Mouse (Mus musculus) macrophage (primary cell): ENCODE data around the gene Gm13695. TPM values are rescaled to one million over a fixed set of nuclear protein-coding genes. Genes with fewer than 3 reads are reported as not detected.
"Not testable (repeated sequence)": the region's sequence is repeated elsewhere in the genome, so short reads cannot be mapped to it uniquely, and the experiment has no call there.

Source experiments
- H3K27ac ChIP-seq: fragments of 350-480 bp; formaldehyde crosslinking; 2 replicates; pipeline ENCODE4 v1.9.0; 2021
- H3K36me3 ChIP-seq: fragments of 350-480 bp; formaldehyde crosslinking; 2 replicates; pipeline ENCODE4 v1.9.0; 2021; ENCODE audit errors: inconsistent target
- H3K4me3 ChIP-seq: fragments of 350-480 bp; formaldehyde crosslinking; 2 replicates; pipeline ENCODE4 v1.9.0; 2021; ENCODE audit errors: inconsistent target
- H3K79me2 ChIP-seq: fragments of 350-480 bp; formaldehyde crosslinking; 2 replicates; pipeline ENCODE4 v1.9.0; 2021; ENCODE audit errors: inconsistent target
- WGBS: methylation state at CpG from one replicate; pipeline ENCODE4 v1.1.7; 2026; ENCODE audit warnings: inconsistent platforms; ENCODE audit not compliant: missing documents; 5-methylcytosine and 5-hydroxymethylcytosine counted together
- polyA plus RNA-seq: library from polyadenylated mRNA; stranded (reverse); fragments of 250-400 nt; gene quantifications from 3 replicates; pipeline ENCODE4 v1.2.4, GENCODE M21; 2018; ENCODE audit warnings: inconsistent platforms
- total RNA-seq, 78 experiments: library from RNA; depleted of rRNA; stranded (reverse); fragments of 250-400 nt; gene quantifications; 1 replicate in 9 of 78; 2 replicates in 24 of 78; 3 replicates in 43 of 78; 4 replicates in 2 of 78; pipeline ENCODE4 v1.2.4; 2018; ENCODE audit warnings: inconsistent platforms in 56 of 78

The Gm13695 gene
- not detected for total RNA-seq (2018; cell fraction: chromatin; rRNA removed)
- total RNA-seq (2018; cell fraction: cytosol; rRNA removed), result not detected
- total RNA-seq (2018; cell fraction: nucleus; rRNA removed), result not detected
- not detected in 3 replicates for polyA plus RNA-seq

DNA sequence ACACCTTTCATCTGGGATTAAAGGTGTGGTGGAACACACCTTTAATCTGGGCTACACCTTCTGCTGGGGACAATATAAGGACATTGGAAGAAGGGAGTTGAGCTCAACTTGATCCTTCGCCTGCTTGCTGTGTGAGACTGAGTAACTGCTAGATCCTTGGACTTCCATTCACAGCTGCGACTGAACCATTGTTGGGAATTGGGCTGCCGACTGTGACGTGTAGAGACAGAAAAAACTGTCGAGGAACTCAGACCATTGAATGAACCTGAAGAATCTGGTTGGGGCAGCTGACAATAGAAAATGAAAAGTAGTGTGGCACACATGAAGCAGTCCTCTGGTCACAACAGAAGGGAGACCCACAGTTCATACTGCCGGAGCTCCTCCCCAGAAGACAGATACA is at the start of gene Gm13695:
Gene Gm13695, plus strand, starts transcription at position 301 of the 400 bp plus-strand sequence.
- H3K79me2 ChIP-seq, H3K4me3 ChIP-seq, H3K27ac ChIP-seq, H3K36me3 ChIP-seq: not testable (repeated sequence)
- no CpG with 5 or more reads among the region's 6 CpGs for WGBS

DNA sequence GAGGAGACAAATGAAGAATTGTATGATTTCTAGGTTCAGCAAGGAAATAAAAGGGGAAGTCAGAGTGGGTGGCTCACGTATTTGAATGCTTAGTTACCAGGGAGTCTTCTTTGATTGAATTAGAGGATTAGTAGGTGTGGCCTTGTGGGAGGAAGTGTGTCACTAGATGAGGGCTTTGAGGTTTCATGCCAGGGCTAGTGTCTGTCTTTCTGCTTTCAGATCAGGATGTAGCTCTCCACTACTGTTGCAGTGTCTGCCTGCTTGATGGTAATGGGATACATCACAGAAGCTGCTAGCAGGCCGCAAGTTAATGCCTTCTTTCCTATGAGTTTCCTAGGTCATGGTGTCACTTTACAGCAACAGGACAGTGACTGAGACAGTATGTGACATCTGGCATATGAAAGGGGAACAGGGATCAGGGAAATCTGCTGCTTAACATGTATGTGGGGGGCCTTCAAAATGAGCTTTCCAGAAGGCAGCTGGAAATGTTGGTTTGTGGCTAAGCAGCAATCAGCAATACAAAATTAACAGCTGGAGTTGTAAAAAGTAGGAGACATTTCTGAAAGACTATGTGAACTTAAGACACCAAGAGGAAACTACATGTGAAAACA is 37.5 kb upstream of the Gm13695 start:
- Histone ChIP-seq H3K36me3 (no peaks in the 10 kb centered on the region), H3K4me3 (no peak overlapping the region), H3K79me2 (no peaks in the 10 kb centered on the region), H3K27ac (no peak overlapping the region)
- 13% methylated on average over 2 of the region's 2 CpGs for WGBS

DNA sequence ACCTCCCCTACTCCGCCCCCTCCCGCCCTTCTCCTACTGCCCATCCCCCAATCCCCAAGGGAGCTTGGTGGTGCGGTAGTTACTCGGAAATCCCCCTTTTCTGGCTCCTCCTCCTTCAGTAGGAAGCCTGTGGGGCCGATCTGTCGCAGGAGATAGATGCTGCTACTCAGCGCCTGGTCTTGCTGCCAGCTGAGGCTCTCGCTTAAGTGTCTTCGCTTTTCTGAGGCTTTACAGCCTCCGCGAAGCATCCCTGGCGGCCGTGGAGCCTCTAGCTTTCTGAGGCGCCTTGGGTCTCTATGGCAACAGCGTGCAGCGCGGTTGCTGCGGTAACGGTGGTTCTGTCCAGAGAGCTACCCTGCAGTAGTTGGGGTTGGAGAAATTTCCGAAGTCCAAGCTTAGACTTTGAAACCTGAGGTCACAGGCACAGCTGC is 26.2 kb upstream of the Gm13695 start, which contains the start of gene Zswim2:
Gene Zswim2, minus strand, starts transcription at position 298 of the 431 bp plus-strand sequence.
- H3K36me3 ChIP-seq, result no peaks in the 10 kb centered on the region
- H3K79me2 ChIP-seq, result no peaks in the 10 kb centered on the region
- 3% methylated on average over 18 of the region's 20 CpGs for WGBS
- no peak within 1 kb of the TSS for H3K27ac ChIP-seq
- peak within 1 kb of the TSS; percentile 1; the same call in 1 of the 2 replicates for H3K4me3 ChIP-seq

DNA sequence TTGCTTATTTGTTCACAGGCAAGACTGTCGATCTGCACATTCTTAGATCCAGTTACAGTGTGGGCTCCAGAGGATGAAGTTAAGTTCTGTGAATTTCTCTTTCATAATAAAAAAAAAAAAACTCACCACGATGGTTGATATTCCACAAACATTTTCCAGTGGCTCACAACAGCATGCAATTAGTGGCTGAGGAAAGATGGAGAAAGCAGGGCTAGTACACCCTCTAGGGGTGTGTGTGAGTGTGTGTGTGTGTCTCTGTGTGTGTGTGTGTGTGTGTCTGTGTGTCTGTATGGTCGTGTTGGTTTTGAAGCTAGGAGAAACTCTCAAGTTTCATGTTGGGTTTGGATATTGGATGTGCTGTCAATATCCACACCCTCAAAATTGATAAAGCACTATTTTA is 25.7 kb upstream of the Gm13695 start:
- H3K4me3 ChIP-seq, result 0 out of 2 replicates have a peak overlapping the region, but pooled peaks have one; percentile 1
- H3K27ac ChIP-seq, result no peak overlapping the region
- H3K36me3 ChIP-seq, result no peaks in the 10 kb centered on the region
- 9% methylated on average over 2 of the region's 3 CpGs for WGBS
- no peaks in the 10 kb centered on the region for H3K79me2 ChIP-seq

DNA sequence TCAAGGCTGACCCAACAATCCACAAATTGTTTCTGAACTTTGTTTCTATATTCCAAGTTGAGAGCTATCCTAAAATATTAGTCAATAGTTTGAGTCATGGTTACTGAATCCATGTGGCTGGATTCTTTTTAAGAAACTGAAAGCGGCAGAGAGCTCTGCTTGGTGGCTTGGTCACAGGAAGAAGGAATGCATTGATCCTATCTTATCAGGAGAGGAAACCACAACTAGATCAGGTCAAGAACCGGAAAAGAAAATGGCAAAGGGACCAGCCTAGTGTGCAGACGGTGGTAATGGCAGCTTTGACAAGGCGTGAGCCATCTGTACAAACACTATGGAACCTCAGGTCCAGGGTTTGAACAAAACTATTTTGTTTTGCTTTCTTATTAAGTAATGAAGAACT is 25.3 kb upstream of the Gm13695 start:
- Histone ChIP-seq H3K27ac (no peak overlapping the region), H3K4me3 (no peak overlapping the region), H3K36me3 (no peaks in the 10 kb centered on the region), H3K79me2 (no peaks in the 10 kb centered on the region)
- 30% methylated on average over 4 of the region's 4 CpGs for WGBS

DNA sequence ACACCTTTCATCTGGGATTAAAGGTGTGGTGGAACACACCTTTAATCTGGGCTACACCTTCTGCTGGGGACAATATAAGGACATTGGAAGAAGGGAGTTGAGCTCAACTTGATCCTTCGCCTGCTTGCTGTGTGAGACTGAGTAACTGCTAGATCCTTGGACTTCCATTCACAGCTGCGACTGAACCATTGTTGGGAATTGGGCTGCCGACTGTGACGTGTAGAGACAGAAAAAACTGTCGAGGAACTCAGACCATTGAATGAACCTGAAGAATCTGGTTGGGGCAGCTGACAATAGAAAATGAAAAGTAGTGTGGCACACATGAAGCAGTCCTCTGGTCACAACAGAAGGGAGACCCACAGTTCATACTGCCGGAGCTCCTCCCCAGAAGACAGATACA is 11.7 kb upstream of the Gm13695 start, which contains the start of gene Gm13698:
Gene Gm13698, plus strand, starts transcription at position 301 of the 400 bp plus-strand sequence.
- no CpG with 5 or more reads among the region's 6 CpGs for WGBS
- not testable (repeated sequence) for H3K79me2 ChIP-seq, H3K36me3 ChIP-seq, H3K4me3 ChIP-seq, H3K27ac ChIP-seq

DNA sequence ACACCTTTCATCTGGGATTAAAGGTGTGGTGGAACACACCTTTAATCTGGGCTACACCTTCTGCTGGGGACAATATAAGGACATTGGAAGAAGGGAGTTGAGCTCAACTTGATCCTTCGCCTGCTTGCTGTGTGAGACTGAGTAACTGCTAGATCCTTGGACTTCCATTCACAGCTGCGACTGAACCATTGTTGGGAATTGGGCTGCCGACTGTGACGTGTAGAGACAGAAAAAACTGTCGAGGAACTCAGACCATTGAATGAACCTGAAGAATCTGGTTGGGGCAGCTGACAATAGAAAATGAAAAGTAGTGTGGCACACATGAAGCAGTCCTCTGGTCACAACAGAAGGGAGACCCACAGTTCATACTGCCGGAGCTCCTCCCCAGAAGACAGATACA is 5.9 kb upstream of the Gm13695 start, which contains the start of gene Gm13693:
Gene Gm13693, plus strand, starts transcription at position 301 of the 400 bp plus-strand sequence.
- not testable (repeated sequence) for H3K36me3 ChIP-seq, H3K4me3 ChIP-seq
- WGBS, result no CpG with 5 or more reads among the region's 6 CpGs

DNA sequence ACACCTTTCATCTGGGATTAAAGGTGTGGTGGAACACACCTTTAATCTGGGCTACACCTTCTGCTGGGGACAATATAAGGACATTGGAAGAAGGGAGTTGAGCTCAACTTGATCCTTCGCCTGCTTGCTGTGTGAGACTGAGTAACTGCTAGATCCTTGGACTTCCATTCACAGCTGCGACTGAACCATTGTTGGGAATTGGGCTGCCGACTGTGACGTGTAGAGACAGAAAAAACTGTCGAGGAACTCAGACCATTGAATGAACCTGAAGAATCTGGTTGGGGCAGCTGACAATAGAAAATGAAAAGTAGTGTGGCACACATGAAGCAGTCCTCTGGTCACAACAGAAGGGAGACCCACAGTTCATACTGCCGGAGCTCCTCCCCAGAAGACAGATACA is 5.7 kb downstream of the Gm13695 start, which contains the start of gene Gm13696:
Gene Gm13696, plus strand, starts transcription at position 301 of the 400 bp plus-strand sequence.
- no CpG with 5 or more reads among the region's 6 CpGs for WGBS
- H3K27ac ChIP-seq, H3K79me2 ChIP-seq, H3K36me3 ChIP-seq, H3K4me3 ChIP-seq: not testable (repeated sequence)

More for the DNA sequence above, 5.9 kb upstream of the Gm13695 start, which contains the start of gene Gm13693:
- H3K27ac ChIP-seq, H3K79me2 ChIP-seq: not testable (repeated sequence)

DNA sequence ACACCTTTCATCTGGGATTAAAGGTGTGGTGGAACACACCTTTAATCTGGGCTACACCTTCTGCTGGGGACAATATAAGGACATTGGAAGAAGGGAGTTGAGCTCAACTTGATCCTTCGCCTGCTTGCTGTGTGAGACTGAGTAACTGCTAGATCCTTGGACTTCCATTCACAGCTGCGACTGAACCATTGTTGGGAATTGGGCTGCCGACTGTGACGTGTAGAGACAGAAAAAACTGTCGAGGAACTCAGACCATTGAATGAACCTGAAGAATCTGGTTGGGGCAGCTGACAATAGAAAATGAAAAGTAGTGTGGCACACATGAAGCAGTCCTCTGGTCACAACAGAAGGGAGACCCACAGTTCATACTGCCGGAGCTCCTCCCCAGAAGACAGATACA is 11.5 kb downstream of the Gm13695 start, which contains the start of gene Gm13694:
Gene Gm13694, plus strand, starts transcription at position 301 of the 400 bp plus-strand sequence.
- not testable (repeated sequence) for H3K79me2 ChIP-seq, H3K36me3 ChIP-seq, H3K4me3 ChIP-seq, H3K27ac ChIP-seq
- no CpG with 5 or more reads among the region's 6 CpGs for WGBS

DNA sequence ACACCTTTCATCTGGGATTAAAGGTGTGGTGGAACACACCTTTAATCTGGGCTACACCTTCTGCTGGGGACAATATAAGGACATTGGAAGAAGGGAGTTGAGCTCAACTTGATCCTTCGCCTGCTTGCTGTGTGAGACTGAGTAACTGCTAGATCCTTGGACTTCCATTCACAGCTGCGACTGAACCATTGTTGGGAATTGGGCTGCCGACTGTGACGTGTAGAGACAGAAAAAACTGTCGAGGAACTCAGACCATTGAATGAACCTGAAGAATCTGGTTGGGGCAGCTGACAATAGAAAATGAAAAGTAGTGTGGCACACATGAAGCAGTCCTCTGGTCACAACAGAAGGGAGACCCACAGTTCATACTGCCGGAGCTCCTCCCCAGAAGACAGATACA is 17.3 kb downstream of the Gm13695 start, which contains the start of gene Gm13697:
Gene Gm13697, plus strand, starts transcription at position 301 of the 400 bp plus-strand sequence.
- not testable (repeated sequence) for H3K27ac ChIP-seq, H3K4me3 ChIP-seq, H3K79me2 ChIP-seq, H3K36me3 ChIP-seq
- no CpG with 5 or more reads among the region's 6 CpGs for WGBS

DNA sequence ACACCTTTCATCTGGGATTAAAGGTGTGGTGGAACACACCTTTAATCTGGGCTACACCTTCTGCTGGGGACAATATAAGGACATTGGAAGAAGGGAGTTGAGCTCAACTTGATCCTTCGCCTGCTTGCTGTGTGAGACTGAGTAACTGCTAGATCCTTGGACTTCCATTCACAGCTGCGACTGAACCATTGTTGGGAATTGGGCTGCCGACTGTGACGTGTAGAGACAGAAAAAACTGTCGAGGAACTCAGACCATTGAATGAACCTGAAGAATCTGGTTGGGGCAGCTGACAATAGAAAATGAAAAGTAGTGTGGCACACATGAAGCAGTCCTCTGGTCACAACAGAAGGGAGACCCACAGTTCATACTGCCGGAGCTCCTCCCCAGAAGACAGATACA is 23.1 kb downstream of the Gm13695 start, which contains the start of gene Gm13691:
Gene Gm13691, plus strand, starts transcription at position 301 of the 400 bp plus-strand sequence.
- not testable (repeated sequence) for H3K27ac ChIP-seq, H3K4me3 ChIP-seq, H3K36me3 ChIP-seq, H3K79me2 ChIP-seq
- WGBS, result no CpG with 5 or more reads among the region's 6 CpGs

DNA sequence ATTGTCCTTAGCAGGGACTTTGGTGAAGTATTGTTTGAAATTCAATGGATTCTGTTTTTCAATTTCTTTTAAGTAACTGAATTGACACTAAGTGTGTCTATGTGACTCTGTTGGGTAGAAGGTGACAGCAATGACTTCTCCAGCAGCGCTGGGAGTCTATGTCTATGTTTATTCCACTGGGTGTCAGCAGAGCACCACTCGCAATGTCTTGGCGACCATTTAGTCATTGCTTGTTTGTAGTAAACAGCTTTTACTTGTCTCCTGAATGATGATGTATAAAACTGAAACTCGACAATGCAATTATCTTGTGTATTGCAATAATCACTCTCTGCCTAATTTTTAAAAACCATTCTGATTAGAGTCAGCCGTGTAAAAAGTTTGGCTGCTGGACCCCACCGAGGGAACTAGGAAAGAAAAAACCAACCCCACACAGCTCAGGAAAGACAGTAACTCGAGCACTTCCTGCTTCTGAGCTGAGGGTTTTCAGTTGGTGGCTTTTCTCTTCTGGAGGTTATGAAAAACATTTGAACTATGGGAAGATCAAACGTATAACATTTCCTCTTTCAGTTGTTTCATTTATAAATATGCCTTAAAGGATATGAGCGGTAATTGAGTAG is 26.6 kb downstream of the Gm13695 start:
- H3K27ac ChIP-seq, result peak overlapping the region; percentile 28
- H3K4me3 ChIP-seq, result peak overlapping the region; percentile 20
- H3K36me3 ChIP-seq, H3K79me2 ChIP-seq: not testable (repeated sequence)
- WGBS, result 7% methylated on average over 6 of the region's 9 CpGs

DNA sequence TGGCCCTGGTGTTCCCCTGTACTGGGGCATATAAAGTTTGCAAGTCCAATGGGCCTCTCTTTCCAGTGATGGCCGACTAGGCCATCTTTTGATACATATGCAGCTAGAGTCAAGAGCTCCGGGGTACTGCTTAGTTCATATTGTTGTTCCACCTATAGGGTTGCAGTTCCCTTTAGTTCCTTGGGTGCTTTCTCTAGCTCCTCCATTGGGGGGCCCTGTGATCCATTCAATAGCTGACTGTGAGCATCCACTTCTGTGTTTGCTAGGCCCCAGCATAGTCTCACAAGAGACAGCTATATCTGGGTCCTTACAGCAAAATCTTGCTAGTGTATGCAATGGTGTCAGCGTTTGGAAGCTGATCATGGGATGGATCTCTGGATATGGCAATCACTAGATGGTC is 27.4 kb downstream of the Gm13695 start:
- H3K79me2 ChIP-seq, H3K36me3 ChIP-seq, H3K27ac ChIP-seq, H3K4me3 ChIP-seq: not testable (repeated sequence)
- WGBS, result no CpG with 5 or more reads among the region's 3 CpGs

DNA sequence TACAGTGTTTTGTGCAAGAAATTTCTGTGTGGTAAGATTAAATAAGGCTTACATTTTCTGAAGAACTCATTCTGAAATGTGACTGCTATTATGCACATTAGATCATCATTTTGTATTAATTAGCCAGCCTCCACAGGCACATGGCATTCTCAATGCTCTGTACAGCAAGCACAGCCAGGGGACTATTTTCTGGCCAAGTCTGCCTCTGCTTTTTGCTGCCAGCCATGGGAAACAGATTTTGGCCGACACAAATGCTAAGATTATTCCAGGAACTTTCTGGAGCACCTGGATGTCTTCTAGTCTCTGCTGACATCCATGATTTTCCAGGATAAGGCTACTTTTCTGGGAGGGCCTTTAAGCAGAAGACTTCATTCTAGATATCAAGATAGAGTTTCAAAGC is 41.8 kb downstream of the Gm13695 start:
- no peaks in the 10 kb centered on the region for H3K36me3 ChIP-seq
- WGBS, result 89% methylated on average over 1 of the region's 1 CpGs
- no peak overlapping the region for H3K27ac ChIP-seq
- H3K4me3 ChIP-seq, result no peak overlapping the region
- no peaks in the 10 kb centered on the region for H3K79me2 ChIP-seq

DNA sequence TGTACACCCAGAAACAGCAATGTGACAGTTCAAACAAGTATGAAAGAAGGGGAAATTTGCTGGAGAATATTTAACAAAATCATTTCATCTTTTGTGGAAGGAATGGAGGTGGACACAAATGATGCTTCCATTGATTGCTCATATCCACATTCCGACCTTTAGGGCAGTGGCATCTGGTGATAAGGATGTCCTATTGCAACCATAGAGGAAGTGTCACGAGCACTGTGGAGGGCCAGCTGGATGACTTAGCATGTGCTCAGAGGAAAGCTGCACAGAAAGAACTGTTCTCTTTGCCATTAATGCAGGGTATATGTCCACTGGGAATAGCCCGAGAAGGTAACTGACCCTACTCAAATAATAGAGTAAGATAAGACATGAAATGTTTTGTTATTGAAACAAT is 42.7 kb downstream of the Gm13695 start:
- Histone ChIP-seq H3K36me3 (no peaks in the 10 kb centered on the region), H3K27ac (no peak overlapping the region), H3K4me3 (no peak overlapping the region), H3K79me2 (no peaks in the 10 kb centered on the region)
- 13% methylated on average over 3 of the region's 3 CpGs for WGBS
